Mouse (Mus musculus): ENCODE measurements at regions not wholly inside any gene's neighbourhood (a gene's known extent, or its start where the extent isn't known, plus 50 kb on each side); places are given as distances from the start of the nearest gene placed in this dataset.

DNA sequence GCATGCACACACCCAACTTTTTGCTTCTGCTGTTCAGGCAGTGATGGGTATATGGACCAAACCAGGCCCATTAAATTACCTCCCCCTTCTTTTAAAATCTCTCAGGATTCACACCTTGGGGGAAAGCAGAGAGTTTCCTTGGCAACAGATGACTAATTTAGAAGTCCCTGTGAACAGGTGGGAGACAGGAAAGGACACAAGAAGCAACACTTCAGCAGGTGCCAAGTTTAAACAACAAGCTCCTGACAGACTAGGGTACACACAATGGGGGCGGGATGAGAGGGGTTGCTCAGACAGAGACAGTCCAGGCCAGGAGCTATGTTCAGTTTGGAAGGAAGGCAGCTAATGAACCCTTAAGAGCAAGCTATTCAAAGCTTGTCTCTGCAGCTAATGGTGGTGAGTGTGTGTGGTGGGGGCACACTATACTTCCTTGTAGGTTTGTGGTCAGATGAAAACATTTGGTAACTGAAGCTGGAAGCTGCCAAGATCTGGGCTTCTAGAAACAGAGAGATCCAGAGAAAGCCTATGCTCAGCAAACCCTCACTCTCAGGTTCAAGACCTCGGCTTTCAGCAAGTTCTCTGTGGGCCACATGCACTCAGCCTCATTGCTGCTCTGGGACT lies 283.0 kb upstream of the Tle3 start:
- no peak for DNase-seq (ENCODE audit: low read depth, low spot score)

DNA sequence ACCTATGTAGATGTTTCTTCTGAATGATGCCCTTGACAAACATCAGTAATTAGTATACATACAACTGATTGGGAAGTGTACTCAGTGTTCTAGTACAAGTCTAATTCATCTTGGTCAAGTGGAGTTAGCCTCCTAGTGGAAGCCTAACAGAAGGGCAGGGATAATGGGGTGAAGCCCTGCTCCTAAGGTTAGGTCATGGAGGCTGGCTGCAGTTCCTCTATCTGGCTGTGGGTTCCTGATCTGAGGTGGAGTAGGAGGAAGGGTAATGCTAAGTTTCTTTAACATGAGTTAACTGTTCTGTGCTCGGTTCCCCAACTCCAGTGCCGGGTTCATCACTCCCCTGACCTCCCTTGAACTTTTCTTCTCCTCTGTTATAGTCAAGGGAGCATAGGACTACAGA lies 281.1 kb upstream of the Tle3 start:
- no peak for DNase-seq (ENCODE audit: low read depth, low spot score)

DNA sequence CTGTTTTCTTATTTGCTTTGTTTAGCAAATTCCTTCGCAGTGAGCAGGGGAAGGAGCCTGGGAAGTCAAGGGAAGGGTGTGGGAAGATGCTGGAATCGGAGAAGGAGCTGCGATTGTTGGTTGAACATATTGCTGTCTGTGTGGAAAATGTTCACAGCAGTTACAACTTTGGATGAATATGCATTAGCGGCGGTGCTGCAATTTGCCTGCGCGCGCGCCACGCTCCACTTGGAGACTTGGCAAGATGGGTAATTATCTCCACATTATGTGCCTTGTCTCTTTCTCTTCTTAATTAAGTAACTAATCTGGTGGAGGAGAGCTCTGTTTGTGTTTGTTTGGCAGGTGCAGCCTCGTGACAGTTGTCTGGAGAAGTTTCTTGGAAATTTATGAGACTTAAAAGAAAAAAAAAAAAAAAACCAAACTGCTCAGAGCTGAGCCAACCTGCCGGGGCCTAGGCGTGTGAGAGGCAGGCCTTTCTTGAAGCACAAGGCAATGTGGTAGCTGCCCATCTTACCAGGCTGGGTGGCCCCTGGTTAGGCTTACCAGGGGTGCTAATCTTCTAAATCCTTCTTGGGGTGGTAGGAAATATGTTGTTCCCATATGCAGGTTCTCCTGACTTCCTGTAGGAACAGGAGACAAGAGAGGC lies 279.2 kb upstream of the Tle3 start:
- no peak for DNase-seq (ENCODE audit: low read depth, low spot score)

DNA sequence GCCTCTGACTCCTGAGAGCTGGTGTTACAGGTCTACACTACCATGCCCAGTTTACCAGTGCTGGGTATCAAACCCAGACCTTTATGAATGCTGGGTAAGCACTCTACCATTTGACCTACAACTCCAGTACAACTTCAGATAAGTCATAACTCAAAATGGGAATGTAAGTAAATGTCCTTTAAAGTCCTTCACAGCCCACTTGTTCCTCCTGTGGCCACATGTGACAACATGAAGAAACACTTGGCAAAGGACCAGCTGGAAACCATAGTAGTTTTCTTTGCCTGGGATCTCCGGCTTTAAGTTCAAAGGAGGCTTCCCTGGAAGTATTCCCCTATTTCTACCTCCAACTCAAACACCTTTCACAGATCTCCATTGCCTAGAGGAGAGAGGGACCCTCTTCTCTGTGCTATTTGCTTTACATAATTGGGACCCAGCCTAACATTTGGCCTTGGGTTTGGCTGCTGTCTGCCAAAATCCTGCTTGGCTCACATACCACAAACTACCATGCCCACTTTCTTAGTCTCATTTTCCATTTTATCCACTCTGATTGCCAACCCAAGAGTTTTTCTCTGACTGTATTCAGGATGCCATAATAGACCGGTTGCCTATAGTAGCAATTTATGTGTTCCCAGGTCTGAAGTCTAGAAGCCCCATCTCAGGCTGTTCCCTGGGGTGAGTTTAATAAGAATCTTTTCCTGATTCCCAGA lies 276.9 kb upstream of the Tle3 start:
- DNase-seq (ENCODE audit: low read depth, low spot score), result no peak

DNA sequence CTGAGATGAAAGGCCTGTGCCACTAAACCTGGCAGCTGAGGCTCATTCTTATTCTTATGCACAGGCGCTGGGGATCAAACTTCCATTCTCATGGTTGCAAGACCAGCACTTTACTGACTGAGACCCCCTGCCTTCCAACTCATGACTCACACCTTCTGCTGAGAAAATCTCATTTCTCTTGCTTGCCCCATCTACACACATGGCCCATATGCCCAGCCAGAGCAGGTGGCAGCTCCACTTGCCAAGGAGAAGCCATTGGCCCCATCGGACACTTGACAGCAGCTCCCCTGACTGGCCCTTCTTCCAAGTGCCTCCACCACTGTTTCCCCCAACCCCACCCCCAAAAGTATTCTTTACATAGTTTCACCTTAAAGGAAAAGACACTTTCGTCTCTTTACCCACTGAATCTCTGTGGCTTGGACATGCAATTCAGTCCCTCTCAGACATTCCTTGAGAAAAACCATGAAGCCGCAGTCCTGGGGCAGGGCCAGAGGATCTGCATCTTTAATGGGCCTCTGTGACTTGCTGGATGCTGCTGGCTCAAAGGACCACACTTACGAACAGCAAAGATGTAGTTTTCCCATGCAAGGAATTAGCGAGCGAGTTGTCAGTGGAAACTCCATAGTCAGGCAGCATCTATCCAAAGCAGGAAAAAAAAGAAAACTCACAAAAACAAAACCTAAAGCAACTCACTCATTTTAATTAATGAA lies 270.3 kb upstream of the Tle3 start:
- DNase-seq (ENCODE audit: low read depth, low spot score), result no peak

DNA sequence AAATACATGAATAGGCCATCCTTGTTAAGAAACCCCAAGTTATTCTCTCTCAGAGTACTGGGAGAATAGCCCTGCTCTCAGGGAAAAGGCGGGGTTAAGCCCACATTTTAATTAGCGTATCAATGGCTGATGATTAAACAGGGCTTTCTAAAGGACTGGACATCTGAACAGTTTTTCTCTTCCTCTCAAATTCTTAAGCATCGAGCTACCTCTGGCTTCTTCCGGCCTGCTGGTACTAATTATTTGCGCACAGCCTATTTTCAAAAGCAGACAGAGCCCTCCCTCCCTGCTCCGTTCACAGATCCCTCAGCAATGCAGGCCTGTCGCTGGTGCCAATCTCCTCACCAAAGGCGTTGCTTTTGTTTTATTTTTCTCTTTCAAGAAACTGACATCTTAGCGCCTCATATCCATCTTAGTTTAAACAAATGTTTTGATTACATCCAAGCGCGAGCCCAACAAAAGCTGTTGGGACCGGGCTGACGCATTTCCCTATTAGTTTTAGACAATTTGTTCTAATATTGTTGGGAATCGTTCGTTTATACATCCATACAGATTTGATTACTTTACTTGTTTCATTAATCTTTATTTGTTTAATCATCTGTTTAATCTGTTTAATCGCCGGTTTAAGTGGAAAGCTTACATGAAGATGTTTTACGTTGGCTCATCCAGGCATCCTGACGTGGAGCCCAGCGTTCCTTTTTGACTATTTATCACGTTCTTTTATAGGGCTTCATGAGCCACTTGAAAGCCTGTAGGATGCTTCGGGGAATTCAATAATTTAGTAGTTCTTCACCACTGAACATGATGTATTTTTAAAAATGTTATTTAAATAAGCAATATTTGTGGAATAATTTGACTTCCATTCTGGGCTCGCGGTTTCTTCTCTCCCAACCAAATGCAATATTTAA lies 269.5 kb upstream of the Tle3 start:
- no peak for DNase-seq (ENCODE audit: low read depth, low spot score)

DNA sequence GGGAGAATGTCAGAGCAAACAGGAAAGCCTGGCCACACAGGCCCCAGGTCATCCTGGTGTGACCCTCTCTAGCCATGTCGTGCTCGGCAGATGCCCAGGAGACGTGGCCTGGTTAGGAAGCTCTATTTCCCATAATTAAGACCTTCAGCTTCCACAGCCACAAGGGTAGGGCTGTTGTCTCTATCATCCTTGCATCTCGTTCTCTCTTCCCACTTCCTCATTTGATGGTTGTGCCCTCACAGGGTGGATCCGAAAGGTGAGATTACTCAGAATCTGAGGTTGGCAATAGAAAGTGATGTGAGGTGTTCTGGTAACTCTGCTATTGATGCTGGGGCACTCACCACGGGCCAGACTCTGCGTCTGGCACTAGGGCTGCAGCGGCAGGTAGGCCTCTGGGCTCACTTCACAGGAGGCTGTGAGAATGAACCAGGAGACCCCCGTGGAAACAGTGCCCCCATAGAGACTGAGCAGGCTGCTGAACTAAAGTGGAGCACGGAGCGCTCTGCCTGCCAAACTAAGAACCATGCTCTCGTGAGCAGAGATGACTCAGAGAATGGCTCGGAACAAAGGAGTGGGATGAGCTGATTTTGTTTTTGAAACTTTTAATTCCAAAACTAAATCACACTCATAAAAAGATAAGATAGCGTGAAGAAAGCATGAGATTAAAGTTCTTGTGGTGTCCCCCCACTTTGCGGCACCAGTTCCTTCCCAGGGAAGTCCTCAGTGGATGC lies 266.5 kb upstream of the Tle3 start:
- DNase-seq (ENCODE audit: low read depth, low spot score), result no peak

DNA sequence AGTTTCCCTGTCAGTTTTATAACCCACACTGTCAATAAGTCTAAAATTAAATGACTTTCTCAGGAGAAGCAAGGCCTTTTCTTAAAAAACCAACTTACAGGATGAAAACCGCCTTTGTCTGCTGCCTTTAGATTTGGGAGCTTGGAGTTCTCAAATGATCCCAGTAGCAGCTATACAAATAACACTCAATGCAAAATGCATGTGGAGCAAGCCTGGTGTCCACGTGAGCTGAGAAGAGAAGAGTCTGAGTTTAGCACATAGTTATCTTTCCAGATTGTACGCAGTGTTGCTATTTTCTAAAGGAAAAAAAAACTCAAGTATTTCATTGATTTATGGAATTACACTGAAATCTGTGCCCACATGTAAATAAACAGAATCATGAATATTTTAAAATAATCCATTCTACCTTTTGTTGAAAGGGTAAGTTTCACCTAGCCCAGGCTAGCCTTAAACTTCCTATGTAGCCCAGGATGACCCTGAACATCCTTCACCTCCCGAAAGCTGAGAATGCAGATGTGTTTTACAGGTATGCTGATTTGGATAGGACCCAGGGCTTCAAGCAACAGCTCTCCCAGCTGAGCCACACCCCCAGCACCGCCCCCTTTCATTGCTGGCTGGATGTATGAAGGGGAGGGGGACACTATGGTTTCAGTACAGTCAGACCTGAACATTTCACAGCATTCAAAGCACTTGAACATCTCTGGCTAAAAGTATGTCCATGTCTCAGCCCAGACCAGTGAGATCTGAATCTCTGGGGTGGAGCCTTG lies 262.5 kb upstream of the Tle3 start:
- DNase-seq (ENCODE audit: low read depth, low spot score), result no peak

DNA sequence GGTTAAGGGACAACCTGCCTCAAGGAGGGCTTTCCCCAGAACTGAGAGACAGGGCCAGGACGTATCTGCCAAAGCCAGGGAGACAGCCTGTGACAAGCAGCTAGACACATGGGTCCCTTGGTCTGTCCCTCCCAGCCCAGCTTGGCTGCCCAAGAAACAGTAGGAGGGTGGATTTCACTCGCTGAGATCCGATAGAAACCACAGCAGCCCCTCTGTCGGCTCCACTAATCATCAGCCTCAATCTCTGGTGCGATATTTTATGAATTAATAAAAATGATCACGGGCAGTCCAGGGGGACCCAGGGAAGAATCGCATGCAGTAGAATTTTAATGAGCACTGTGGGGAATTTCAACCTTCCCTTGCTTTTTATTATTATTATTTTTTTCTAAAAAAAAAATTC lies 261.0 kb upstream of the Tle3 start:
- DNase-seq (ENCODE audit: low read depth, low spot score), result no peak

DNA sequence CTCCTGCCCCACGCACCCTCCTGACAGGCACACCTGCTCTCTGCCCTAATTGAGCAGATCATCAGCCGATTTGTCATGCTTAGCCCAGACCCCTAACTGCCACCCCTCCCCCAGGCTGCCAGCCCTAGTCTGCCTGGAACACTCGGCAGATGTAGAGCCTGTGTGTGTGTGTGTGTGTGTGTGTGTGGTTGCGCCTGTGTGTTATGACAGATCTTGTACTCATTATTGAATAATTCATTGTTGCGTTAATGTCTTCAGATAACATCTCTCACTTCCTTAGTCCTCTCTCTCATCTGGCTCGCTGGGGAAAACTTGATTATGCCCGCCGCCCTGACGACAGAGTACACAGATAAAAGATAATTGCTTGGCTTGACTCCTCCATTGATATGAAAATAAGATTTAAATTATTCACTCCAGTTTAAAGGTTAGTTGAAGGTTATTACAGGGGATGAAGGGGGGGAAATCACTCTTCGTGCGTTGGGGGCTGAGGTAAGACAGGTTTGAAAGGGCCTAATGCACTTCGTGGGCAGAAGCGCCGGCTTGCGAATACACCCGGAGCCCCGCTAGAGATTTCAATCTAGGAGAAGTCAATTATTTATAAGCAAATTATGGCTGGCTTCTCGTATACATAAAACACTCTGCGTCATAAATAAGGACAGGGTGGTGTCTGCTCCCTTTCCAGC lies 260.3 kb upstream of the Tle3 start:
- no peak for DNase-seq (ENCODE audit: low read depth, low spot score)

DNA sequence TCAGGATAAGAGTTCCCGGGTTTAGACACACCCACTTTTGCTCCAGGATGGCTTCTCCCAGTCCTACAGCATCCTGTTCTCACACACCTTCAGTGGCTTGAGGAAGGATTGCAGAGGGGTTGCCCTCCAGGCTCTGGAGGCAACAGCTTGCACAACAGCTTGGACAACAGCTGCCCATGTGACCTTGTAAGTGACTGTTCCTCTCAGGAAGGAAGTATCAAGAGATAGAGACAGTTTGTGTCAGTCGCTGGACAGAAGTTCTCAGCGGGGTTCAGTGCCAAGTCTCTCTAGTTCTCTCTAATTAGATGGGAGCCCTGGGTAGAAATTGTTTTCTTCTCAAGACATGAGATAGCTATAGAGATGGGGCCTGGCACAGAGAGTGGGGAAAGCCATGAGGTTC lies 252.9 kb upstream of the Tle3 start:
- DNase-seq (ENCODE audit: low read depth, low spot score), result no peak

DNA sequence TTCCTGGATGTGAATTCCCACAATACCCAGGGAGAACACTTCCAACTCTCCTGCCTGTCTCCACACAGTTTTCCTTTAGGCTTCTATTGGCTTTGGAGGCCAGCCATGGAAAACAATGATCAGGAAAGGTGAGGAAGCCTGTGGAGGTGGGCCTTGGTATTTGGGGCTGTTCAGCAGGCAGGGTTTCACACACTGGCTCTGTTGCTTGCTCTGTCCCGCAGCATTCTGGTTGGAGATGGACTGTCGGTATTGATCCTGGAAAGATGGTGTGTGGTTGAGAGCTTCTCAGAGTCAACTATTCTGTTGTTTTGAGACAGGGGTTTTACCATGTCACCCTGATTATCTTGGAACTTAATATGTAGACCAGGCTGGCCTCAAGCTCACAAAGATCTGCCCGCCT lies 251.6 kb upstream of the Tle3 start:
- no peak for DNase-seq (ENCODE audit: low read depth, low spot score)

DNA sequence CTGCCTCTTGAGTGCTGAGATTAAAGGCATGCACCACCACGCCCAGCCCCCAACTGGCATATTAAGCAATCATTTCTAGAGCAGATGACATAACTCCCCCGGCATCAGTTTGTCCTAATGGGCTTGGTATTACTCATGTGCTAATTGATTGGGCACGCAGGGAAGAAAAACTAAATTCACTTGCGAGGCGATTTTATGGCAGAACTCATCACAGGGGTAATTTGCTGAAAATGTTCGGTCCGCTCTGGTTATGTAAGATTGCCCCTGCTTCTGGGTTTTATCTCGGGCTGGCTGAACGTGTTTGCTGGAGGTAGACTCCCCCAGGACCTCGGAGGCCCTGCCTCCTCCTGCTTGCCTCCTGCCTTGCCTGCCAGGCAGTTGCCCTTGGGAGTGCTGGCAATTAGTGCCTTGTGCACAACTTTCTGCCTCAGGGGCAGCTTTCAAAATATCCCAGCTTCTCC lies 251.2 kb upstream of the Tle3 start:
- DNase-seq (ENCODE audit: low read depth, low spot score), result peak; percentile 13

DNA sequence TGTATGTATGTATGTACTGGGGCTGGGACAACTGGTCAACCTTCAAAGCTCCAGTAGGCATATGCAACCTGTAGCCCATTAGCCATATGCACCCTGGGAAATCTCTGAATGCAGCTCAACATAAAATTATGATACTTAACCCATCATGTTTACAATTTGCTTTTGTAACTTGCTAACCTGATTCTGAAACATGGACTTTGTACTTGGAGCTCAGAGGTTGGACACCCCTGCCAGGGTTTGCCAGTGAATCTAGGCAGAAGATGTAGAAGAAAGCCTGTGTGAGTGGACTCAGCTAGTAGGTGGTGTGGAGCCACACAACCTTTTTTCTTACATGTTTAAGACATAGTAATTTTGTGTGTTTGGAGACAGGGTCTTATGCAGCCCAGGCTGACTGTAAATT lies 248.7 kb upstream of the Tle3 start:
- DNase-seq (ENCODE audit: low read depth, low spot score), result no peak

DNA sequence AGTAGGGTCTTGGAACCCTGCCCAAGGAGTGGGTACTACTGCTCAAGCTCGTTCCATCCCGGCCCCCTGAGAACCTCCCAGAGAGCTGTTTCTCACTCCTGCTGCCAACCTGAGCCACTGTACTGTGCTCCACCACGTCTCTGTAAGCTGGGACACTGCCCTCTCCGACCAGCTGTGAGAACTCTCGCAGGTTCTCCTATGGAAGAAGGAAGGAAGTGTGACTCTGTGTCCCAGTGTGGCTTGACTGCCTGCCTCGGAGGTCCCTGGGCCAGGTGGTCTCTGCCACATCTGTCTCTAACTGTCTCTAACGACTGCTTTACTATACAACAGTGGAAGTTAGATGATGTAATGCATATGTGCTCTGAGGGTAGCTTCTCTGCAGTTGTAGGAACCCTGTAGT lies 246.4 kb upstream of the Tle3 start:
- no peak for DNase-seq (ENCODE audit: low read depth, low spot score)

DNA sequence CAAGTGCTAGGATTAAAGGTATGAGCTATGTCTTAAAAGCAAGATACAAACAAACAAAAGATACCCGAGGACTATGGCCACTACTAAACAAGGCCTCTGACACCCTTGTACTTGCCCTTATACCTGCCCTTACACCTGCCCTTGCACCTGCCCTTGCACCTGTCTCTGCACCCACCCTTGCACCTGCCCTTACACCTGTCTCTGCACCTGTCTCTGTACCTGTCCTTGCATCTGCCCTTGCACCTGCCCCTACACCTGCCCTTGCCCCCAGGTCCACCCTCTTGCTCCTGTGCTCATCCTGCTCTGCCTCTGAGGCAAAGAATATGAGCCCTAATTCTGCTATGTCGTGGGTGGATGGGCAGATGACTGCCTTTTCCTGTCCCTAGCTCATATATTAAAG lies 244.1 kb upstream of the Tle3 start:
- DNase-seq (ENCODE audit: low read depth, low spot score), result no peak

DNA sequence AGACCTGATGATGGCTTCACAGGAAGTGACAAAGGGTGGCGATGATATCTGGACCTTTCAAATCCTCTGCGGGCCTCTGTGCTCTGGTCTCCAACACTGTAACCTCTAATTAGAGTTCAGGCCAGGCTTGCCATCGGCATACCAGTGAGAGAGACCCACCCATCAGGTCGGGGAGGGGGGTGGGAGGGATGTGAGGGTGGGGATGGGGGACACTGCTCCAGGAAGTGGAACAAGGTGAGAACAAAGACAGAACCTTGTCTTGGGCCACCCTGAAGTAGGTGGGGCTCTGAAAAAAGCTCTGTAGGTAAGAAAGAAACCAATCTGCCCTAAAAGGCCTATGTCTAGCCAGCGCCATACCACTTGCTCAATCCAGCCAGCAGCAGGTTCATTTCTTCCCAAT lies 243.0 kb upstream of the Tle3 start:
- DNase-seq (ENCODE audit: low read depth, low spot score), result no peak

DNA sequence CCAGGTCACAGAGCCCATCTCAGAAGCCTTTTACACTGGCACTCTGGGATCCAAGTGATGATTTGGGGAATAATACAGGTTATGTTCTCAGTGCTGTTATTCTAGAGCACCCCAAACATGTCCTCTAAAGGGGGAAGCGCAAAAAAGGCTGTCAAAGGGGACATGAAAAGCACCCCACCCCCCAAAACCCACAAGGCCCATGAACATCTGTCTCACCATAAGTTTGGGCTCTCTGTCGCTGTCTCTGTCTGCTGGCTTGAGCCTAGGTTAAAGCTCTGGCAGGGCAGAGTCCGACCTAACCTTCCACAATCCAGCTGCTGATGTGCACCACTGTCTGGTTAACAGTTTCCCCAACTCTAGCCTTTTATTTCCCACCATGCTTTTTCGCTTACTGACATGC lies 241.3 kb upstream of the Tle3 start:
- DNase-seq (ENCODE audit: low read depth, low spot score), result no peak

DNA sequence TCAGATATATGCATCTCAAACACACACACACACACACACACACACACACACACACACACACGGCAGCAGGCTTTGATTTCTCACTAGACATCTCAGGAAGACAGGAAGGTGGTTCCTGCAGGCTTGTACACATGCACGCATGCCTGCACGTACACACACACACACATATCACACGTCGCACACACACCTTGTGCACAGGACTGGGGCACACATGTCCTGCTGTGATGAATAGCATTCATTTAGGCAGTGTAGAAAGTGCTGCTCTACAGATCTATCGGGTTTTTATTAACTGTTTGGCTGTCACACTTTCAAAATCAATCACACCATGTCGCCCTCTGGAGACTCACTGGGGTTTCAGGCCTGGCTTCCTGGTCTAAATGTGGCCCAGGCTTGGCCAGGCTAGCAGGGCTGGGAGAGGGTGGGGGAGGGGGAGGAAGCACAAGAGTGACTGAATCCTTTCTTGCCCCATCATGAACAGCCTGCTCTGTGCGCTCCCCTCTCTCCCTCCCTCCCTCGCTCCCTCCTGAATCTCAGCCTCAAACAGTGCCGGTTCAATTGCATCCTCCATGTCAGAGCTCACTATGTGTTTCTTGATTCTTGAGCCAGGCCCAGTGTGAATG lies 236.8 kb upstream of the Tle3 start:
- no peak for DNase-seq (ENCODE audit: low read depth, low spot score)

Measured in retina, adult 2 months (tissue).